Comparison of ENCODE assay signal across 8 mouse cellular contexts in genomic region chr12:3427891-3428775, GRCm38 (mm10). TPM values are rescaled to one million over a fixed set of nuclear protein-coding genes. Genes with fewer than 3 reads are reported as not detected.
DNase-seq lines count a peak whose midpoint lies in the region; ATAC-seq and TF ChIP-seq lines count a peak whose summit lies in the region.

No protein-coding gene starts in this region.

- no peak overlapping the region; the same call in 1 of the 2 replicates for H3K27ac ChIP-seq in CH12.LX (ENCODE audit: insufficient read depth, low read depth)
- H3K27ac ChIP-seq in forebrain, embryonic 15.5 days (replicated peaks) = peak overlapping the region; percentile 97; the same call in 1 of the 2 replicates
- H3K27ac ChIP-seq in liver, embryonic 15.5 days (replicated peaks) = peak overlapping the region; percentile 97

- H3K79me2 ChIP-seq in CH12.LX (replicated peaks; ENCODE audit: control insufficient read depth, extremely low read depth, insufficient read depth, poor library complexity, severe bottlenecking) = peaks cover 75% of the 10 kb centered on the region

- no peak for TF ChIP-seq POLR2A in CH12.LX (IDR thresholded peaks at IDR 0.05; ENCODE audit: low read depth, low read length)

- no peak for TF ChIP-seq RAD21 in CH12.LX (IDR thresholded peaks at IDR 0.05; ENCODE audit: low read depth, low read length)

- TF ChIP-seq EP300 in CH12.LX (IDR thresholded peaks at IDR 0.05; ENCODE audit: low read length) = no peak

- H3K9ac ChIP-seq in CH12.LX (ENCODE audit: insufficient read depth, low read depth) = peak overlapping the region; percentile 63
- H3K9ac ChIP-seq in forebrain, embryonic 15.5 days (replicated peaks) = no peak overlapping the region
- peak overlapping the region; percentile 98 for H3K9ac ChIP-seq in liver, embryonic 15.5 days

- no peak for ATAC-seq in forebrain, embryonic 15.5 days (replicated peaks)
- no peak for ATAC-seq in liver, embryonic 15.5 days (ENCODE audit: insufficient read depth)

- peak; percentile 81 for DNase-seq in heart, adult 11 months
- no peak for DNase-seq in heart, adult 18-20 months
- no peak for DNase-seq in CH12.LX (ENCODE audit: extremely low read depth)
- no peak for DNase-seq in urinary bladder, postnatal 14 days (ENCODE audit: low spot score)
- DNase-seq in adrenal gland, postnatal 25 days = no peak
- DNase-seq in ovary, adult 18-20 months (ENCODE audit: low spot score) = no peak

- no peaks in the 10 kb centered on the region for H3K9me3 ChIP-seq in CH12.LX (replicated peaks; ENCODE audit: low read length)
- no peaks in the 10 kb centered on the region for H3K9me3 ChIP-seq in forebrain, embryonic 15.5 days
- no peaks in the 10 kb centered on the region for H3K9me3 ChIP-seq in liver, embryonic 15.5 days (replicated peaks)

- H3K27me3 ChIP-seq in CH12.LX (replicated peaks) = no peaks in the 10 kb centered on the region
- no peaks in the 10 kb centered on the region for H3K27me3 ChIP-seq in forebrain, embryonic 15.5 days
- H3K27me3 ChIP-seq in liver, embryonic 15.5 days = no peaks in the 10 kb centered on the region

- 70% methylated on average over 11 of the region's 11 CpGs for WGBS in forebrain, embryonic 15.5 days
- 50% methylated on average over 11 of the region's 11 CpGs for WGBS in liver, embryonic 15.5 days (ENCODE audit: insufficient replicate concordance)

- H3K4me1 ChIP-seq in CH12.LX (ENCODE audit: control insufficient read depth in 1 of 2, insufficient read depth in 2 of 2) = peaks cover 7 to 30% of the 10 kb centered on the region in 2 experiments
- peaks cover 28% of the 10 kb centered on the region for H3K4me1 ChIP-seq in forebrain, embryonic 15.5 days
- H3K4me1 ChIP-seq in liver, embryonic 15.5 days (replicated peaks) = peaks cover 48% of the 10 kb centered on the region

- TF ChIP-seq CTCF in CH12.LX (conservative IDR thresholded peaks at IDR 0.05 in 1 of 2, IDR thresholded peaks at IDR 0.05 in 1 of 2; ENCODE audit: low read depth in 2 of 2, low read length in 2 of 2) = peak in 1 of 2 experiments; percentile 48; a peak in 2 of 4 replicates

- dilution Hi-C loops in CH12.LX (cut with MboI; ENCODE audit: extremely low pct_ligation_motif_present, extremely low pct_unique_long_range_greater_than_20kb, low sequenced_read_pairs) = no loop called here

- peaks cover 4 to 13% of the 10 kb centered on the region in 2 experiments for H3K36me3 ChIP-seq in CH12.LX (replicated peaks in 1 of 2; ENCODE audit: control insufficient read depth in 1 of 2, insufficient read depth in 1 of 2, low read length in 1 of 2)
- H3K36me3 ChIP-seq in forebrain, embryonic 15.5 days = no peaks in the 10 kb centered on the region
- peaks cover 4% of the 10 kb centered on the region; the same call in 1 of the 2 replicates for H3K36me3 ChIP-seq in liver, embryonic 15.5 days (replicated peaks)

- in situ Hi-C loops in CH12.LX (cut with MboI; ENCODE audit: low pct_ligation_motif_present, low pct_unique_long_range_greater_than_20kb, low sequenced_read_pairs) = no loop called here

- peak overlapping the region; percentile 80 for H3K4me2 ChIP-seq in CH12.LX (ENCODE audit: insufficient read depth, low read depth, poor library complexity, severe bottlenecking)
- peak overlapping the region; percentile 54 for H3K4me2 ChIP-seq in forebrain, embryonic 15.5 days (replicated peaks)
- H3K4me2 ChIP-seq in liver, embryonic 15.5 days = peak overlapping the region; percentile 84

- peak overlapping the region; percentile 73 to 99 (median 78) for H3K4me3 ChIP-seq in CH12.LX (replicated peaks in 1 of 3; ENCODE audit: low read depth in 2 of 3, low read length in 2 of 3, poor library complexity in 1 of 3)
- peak overlapping the region; percentile 92 for H3K4me3 ChIP-seq in forebrain, embryonic 15.5 days
- H3K4me3 ChIP-seq in liver, embryonic 15.5 days (replicated peaks) = peak overlapping the region; percentile 94

TF ChIP-seq in CH12.LX, 34 proteins besides CTCF, POLR2A, EP300 and RAD21:
- TF ChIP-seq MYC (IDR thresholded peaks at IDR 0.05; ENCODE audit: low read depth, low read length) (0 out of 2 replicates have a peak, but pooled peaks have one; percentile 47), CHD1 (IDR thresholded peaks at IDR 0.05; ENCODE audit: low read depth, low read length) (peak; percentile 94), IRF4 (IDR thresholded peaks at IDR 0.05; ENCODE audit: low read depth, low read length) (0 out of 2 replicates have a peak, but pooled peaks have one; percentile 2), ETS1 (conservative IDR thresholded peaks at IDR 0.05; ENCODE audit: low read depth, low read length) (0 out of 2 replicates have a peak, but pooled peaks have one; percentile 3), MAX (IDR thresholded peaks at IDR 0.05; ENCODE audit: low read length) (no peak), HCFC1 (IDR thresholded peaks at IDR 0.05; ENCODE audit: low read depth, low read length) (no peak)

RNA-seq across cellular contexts. Expression of gene Asxl2, which starts 1.5 kb away (rescaled TPM):
- total RNA-seq in heart, adult 18-20 months (2021) = 10 to 100 TPM; 19.0 to 20.6 TPM
- total RNA-seq in CH12.LX (2012; rRNA removed) (15.2 and 17.2 TPM in 2 replicates), CH12.LX (2014; rRNA removed) (11.6 and 13.7 TPM in 2 replicates)
- 17.1 and 18.9 TPM in 2 replicates for polyA plus RNA-seq in CH12.LX (2012; ENCODE audit: insufficient read length, low read depth)
- 14.4 and 15.0 TPM in 2 replicates for polyA plus RNA-seq in forebrain, embryonic 15.5 days (2015; fragmentation: Nextera tagmentation; extraction: Ambion mirVana)
- 9.5 and 10.9 TPM in 2 replicates for polyA plus RNA-seq in liver, embryonic 15.5 days (2015; fragmentation: Nextera tagmentation; extraction: Ambion mirVana)
- total RNA-seq in adrenal gland, postnatal 25 days (2021) = 41.6 and 46.5 TPM in 2 replicates
